Mouse (Mus musculus): ENCODE data around the gene Kremen2.

- TF ChIP-seq GATA1 (IDR thresholded peaks at IDR 0.05; ENCODE audit: low read length) (no peak), TAL1 (IDR thresholded peaks at IDR 0.05; ENCODE audit: low read length) (no peak)
These were observed 982 bp downstream of the Kremen2 start for GRCm38 (mm10) chr17:23744651-23745050.
